Mouse (Mus musculus) heart, adult 2 months (tissue): Measurements from ENCODE around the gene Prkar2b. TPM values are rescaled to one million over a fixed set of nuclear protein-coding genes. Genes with fewer than 3 reads are reported as not detected.

Experiments
- DNase-seq, 2 experiments: peaks; one replicate each; pipeline ENCODE4 v3.0.0; 2021
- H3K27ac ChIP-seq: fragments of 200-600 bp; 2 replicates; pipeline ENCODE4 v1.8.1; 2022
- H3K27me3 ChIP-seq: fragments of 200-500 bp; 2 replicates; pipeline ENCODE4 v1.6.1; 2012; ENCODE audit warnings: mild to moderate bottlenecking, low read length, inconsistent platforms, mixed read lengths; ENCODE audit not compliant: control insufficient read depth, insufficient read depth
- H3K36me3 ChIP-seq: fragments of 200-500 bp; 2 replicates; pipeline ENCODE4 v1.6.1; 2012; ENCODE audit warnings: low read length, inconsistent platforms; ENCODE audit not compliant: control insufficient read depth, insufficient read depth
- H3K4me1 ChIP-seq: fragments of 200-500 bp; 2 replicates; pipeline ENCODE4 v1.6.1; 2011; ENCODE audit warnings: low read length; ENCODE audit not compliant: control insufficient read depth, insufficient read depth
- H3K4me3 ChIP-seq: fragments of 200-600 bp; 2 replicates; pipeline ENCODE4 v1.8.1; 2022
- H3K79me2 ChIP-seq: fragments of 200-500 bp; replicated peaks from 2 replicates; pipeline ENCODE4 v1.6.1; 2012; ENCODE audit warnings: mild to moderate bottlenecking, inconsistent platforms, low read length, moderate library complexity, mixed read lengths; ENCODE audit not compliant: control insufficient read depth, insufficient read depth
- H3K9ac ChIP-seq: fragments of 200-500 bp; 2 replicates; pipeline ENCODE4 v1.6.1; 2012; ENCODE audit warnings: low read depth, mild to moderate bottlenecking, control low read depth, inconsistent platforms, low read length, mixed read lengths
- CTCF ChIP-seq: fragments of 200-600 bp; IDR thresholded peaks from 2 replicates; pipeline ENCODE4 v1.8.1; 2022; ENCODE audit warnings: antibody characterized with exemption, mild to moderate bottlenecking, moderate library complexity
- EP300 ChIP-seq: fragments of 200-500 bp; IDR thresholded peaks from 2 replicates; pipeline ENCODE4 v1.6.1; 2011; ENCODE audit warnings: low read depth, low read length, control low read depth; ENCODE audit not compliant: insufficient read depth
- POLR2A ChIP-seq: fragments of 200-500 bp; IDR thresholded peaks from 2 replicates; pipeline ENCODE4 v1.6.1; 2011; ENCODE audit warnings: mild to moderate bottlenecking, low read depth, low read length, control low read depth; ENCODE audit not compliant: insufficient read depth
- WGBS: fragments of 180-500 bp; shearing (Covaris S2); methylation state at CpG from one replicate; pipeline ENCODE4 v1.1.7; 2018; 5-methylcytosine and 5-hydroxymethylcytosine counted together
- intact Hi-C: fragments of 180-260 bp; cut with DNase I; formaldehyde crosslinking; loops from one replicate; pipeline ENCODE4 v1.15.1; 2025
- polyA plus RNA-seq: library from polyadenylated mRNA; depleted of rRNA; stranded (reverse); fragments of >200 nt; gene quantifications from 2 replicates; pipeline ENCODE4 v1.2.3, GENCODE M21; 2012
- total RNA-seq, 2 experiments: library from RNA; stranded (reverse); gene quantifications; 2 replicates each; pipeline ENCODE4 v1.2.3; 2021

The Prkar2b gene
- total and polyA plus RNA-seq, 3 experiments: 5.4 to 10.4 (median 7.9) TPM

DNA sequence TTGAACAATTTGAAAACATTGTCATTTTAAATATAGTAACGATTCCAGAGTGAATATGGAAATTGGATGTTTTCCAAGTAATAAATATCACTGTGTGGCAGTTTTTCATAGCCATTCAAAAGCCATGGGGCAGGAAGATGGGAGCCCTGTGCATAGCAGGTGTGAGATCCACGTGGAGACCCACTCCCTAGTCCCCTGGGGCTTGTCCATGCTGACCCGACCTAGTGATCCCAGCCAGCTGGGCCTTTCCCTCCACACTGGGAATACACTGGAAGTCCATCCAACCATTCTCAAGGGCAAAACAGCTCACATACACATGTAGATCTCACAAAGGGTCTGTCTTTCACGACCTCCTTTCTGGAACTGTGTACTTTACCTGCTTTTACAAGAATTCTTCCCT is 37.5 kb upstream of the Prkar2b start:
- Histone ChIP-seq H3K4me1 (peaks cover 2% of the 10 kb centered on the region), H3K79me2 (no peaks in the 10 kb centered on the region), H3K36me3 (no peaks in the 10 kb centered on the region), H3K9ac (no peak overlapping the region), H3K27ac (no peak overlapping the region), H3K27me3 (no peaks in the 10 kb centered on the region; the same call in 1 of the 2 replicates), H3K4me3 (no peak overlapping the region)
- DNase-seq: no peak
- TF ChIP-seq EP300 (no peak), CTCF (no peak)
- 45% methylated on average over 4 of the region's 4 CpGs for WGBS
- intact Hi-C loops: no loop called here

DNA sequence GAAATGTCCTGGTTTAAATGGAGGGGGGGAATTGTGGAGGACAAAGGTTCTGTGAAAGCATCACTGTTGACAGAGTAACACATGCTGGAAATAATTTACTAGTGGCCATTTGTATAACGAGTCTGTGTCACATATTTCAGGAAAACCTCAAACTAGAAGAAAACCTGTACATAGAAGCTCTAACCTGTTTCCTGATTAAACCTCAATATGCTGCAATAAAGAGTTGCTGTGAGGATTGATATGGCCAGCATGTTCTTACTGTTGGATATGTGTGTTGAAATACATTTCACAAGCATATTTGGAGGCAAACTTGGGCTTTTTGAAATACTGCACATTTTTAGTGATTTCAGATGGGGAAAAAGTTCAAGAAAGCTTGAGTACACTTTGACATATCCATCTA is 36.0 kb upstream of the Prkar2b start:
- Histone ChIP-seq H3K27ac (no peak overlapping the region), H3K9ac (no peak overlapping the region), H3K79me2 (no peaks in the 10 kb centered on the region), H3K4me1 (peaks cover 2% of the 10 kb centered on the region), H3K36me3 (no peaks in the 10 kb centered on the region), H3K4me3 (no peak overlapping the region), H3K27me3 (no peaks in the 10 kb centered on the region; the same call in 1 of the 2 replicates)
- TF ChIP-seq EP300 (no peak), POLR2A (no peak), CTCF (no peak)
- DNase-seq: no peak
- 74% methylated on average over 1 of the region's 1 CpGs for WGBS
- intact Hi-C loops: no loop called here

DNA sequence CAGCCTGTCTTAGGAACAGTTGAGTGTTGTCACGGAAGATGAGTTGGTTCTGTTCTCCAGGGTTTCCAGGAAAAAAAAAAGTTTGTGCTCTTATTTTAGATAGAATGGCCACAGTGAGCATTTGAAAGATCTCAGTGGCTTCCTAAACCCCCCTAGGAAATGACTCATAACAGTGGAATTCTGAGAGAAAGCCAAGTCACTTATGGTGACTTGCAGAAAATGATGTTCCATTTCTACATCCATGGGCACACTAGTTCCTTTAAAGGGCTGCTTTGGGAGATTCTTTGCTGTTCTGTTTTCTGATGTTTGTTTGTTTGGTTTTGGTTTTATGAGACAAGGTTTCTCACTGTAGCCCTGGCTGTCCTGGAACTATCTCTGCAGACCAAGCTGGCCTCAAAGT is 34.1 kb upstream of the Prkar2b start:
- H3K4me3 ChIP-seq: no peak overlapping the region
- peaks cover 2% of the 10 kb centered on the region for H3K4me1 ChIP-seq
- no peaks in the 10 kb centered on the region for H3K79me2 ChIP-seq
- H3K27ac ChIP-seq: no peak overlapping the region
- 34% methylated on average over 1 of the region's 1 CpGs for WGBS
- intact Hi-C loops: no loop called here
- no peak for TF ChIP-seq CTCF
- TF ChIP-seq EP300: no peak
- no peak for TF ChIP-seq POLR2A
- no peak for DNase-seq
- H3K9ac ChIP-seq: no peak overlapping the region
- no peaks in the 10 kb centered on the region; the same call in 1 of the 2 replicates for H3K27me3 ChIP-seq
- H3K36me3 ChIP-seq: no peaks in the 10 kb centered on the region

DNA sequence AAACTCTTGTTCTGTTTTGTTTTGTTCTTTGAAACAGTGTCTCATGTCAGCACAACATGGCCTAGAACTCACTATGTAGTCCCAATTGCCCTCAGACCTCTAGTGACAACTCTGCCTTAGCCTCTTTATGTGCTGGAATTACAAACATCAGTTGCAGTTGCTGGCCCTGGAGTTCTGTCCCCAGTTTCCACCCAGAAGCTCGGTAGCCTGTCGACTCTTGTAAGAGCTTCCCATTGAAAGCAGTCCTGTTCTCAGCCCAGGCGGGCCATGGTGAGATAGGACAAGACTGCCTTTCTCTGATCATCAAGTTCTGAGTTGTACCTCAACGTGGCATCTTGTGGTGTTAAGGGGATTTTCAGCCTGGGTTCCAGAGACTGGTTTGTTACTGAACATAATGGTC is 31.4 kb upstream of the Prkar2b start:
- Histone ChIP-seq H3K9ac (no peak overlapping the region), H3K27ac (no peak overlapping the region), H3K36me3 (no peaks in the 10 kb centered on the region), H3K27me3 (no peaks in the 10 kb centered on the region; the same call in 1 of the 2 replicates), H3K79me2 (no peaks in the 10 kb centered on the region), H3K4me1 (peaks cover 2% of the 10 kb centered on the region), H3K4me3 (no peak overlapping the region)
- DNase-seq: no peak
- 92% methylated on average over 4 of the region's 4 CpGs for WGBS
- intact Hi-C loops: no loop called here
- TF ChIP-seq POLR2A: no peak
- no peak for TF ChIP-seq CTCF
- no peak for TF ChIP-seq EP300

DNA sequence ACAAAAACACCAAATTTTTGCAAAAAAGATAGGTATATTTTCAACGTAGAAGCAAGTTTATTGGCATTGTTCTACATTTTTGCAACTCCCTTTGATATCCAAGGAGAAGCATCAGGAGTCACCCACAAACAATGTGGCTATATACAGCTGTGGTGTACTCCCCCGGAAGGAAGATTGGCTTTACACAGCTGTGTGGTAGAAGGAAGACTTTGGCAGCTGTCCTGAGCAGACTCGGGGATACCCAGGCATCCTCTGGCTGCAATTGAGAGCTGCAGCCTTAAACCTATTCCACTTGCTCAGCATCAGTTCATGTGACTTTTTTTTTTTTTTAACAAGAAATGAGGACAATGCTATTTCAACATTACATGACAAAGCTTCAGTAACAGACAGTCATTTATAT is 27.5 kb upstream of the Prkar2b start:
- H3K27me3 ChIP-seq: no peaks in the 10 kb centered on the region
- no peak for TF ChIP-seq EP300
- no peak for TF ChIP-seq POLR2A
- no peaks in the 10 kb centered on the region for H3K79me2 ChIP-seq
- 29% methylated on average over 3 of the region's 3 CpGs for WGBS
- no peak overlapping the region for H3K27ac ChIP-seq
- no peaks in the 10 kb centered on the region; the same call in 1 of the 2 replicates for H3K4me1 ChIP-seq
- H3K36me3 ChIP-seq: no peaks in the 10 kb centered on the region
- no peak overlapping the region for H3K4me3 ChIP-seq
- no peak overlapping the region for H3K9ac ChIP-seq
- intact Hi-C loops: no loop called here
- no peak for DNase-seq

DNA sequence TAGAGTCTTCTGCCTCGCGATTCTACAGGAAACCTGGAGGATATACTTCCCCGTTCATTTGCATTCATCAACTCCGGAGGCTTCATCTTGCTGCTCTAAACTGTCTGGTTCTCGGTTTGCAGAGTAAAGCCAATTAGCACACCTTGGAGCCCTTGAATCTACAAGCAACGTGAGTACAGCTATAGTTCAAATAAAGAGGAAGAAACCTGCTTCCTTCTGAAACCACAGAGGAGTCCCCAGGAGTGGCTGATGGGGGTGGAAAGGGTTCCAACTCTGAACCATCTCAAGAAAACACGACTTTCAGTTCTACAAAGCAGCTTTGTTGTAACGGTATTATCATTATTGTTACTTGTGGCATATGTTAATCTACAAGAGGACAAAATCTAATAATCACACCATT is 26.2 kb upstream of the Prkar2b start:
- Histone ChIP-seq H3K27ac (no peak overlapping the region), H3K79me2 (no peaks in the 10 kb centered on the region), H3K36me3 (no peaks in the 10 kb centered on the region), H3K4me1 (no peaks in the 10 kb centered on the region; the same call in 1 of the 2 replicates), H3K4me3 (no peak overlapping the region), H3K27me3 (no peaks in the 10 kb centered on the region), H3K9ac (no peak overlapping the region)
- no peak for DNase-seq
- 75% methylated on average over 8 of the region's 8 CpGs for WGBS
- intact Hi-C loops: no loop called here
- no peak for TF ChIP-seq EP300
- no peak for TF ChIP-seq CTCF
- TF ChIP-seq POLR2A: no peak

DNA sequence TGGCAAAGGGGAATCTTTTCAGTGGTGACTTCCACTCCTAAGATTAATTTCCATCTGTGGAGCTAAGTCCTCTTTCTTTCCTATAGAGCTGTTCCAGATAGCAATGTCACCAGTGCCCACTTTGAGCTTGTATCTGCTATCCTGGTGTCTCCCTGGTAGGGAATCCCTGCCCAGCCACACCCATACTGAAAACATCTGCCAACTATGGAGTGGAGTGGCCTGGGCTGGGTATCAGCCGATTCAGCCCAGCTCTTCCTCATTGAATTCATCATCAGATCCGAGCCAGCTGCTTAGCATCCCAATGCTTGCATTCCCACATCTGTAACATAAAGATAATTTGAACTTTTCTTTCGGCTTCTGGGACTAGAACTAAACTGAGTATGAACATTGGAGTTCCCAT is 25.8 kb upstream of the Prkar2b start:
- Histone ChIP-seq H3K4me1 (no peaks in the 10 kb centered on the region; the same call in 1 of the 2 replicates), H3K9ac (no peak overlapping the region), H3K79me2 (no peaks in the 10 kb centered on the region), H3K27me3 (no peaks in the 10 kb centered on the region), H3K36me3 (no peaks in the 10 kb centered on the region), H3K4me3 (no peak overlapping the region), H3K27ac (no peak overlapping the region)
- DNase-seq: no peak
- no peak for TF ChIP-seq POLR2A
- TF ChIP-seq CTCF: no peak
- TF ChIP-seq EP300: no peak
- WGBS: 72% methylated on average over 3 of the region's 3 CpGs
- intact Hi-C loops: no loop called here
